In the genomic region with DNA sequence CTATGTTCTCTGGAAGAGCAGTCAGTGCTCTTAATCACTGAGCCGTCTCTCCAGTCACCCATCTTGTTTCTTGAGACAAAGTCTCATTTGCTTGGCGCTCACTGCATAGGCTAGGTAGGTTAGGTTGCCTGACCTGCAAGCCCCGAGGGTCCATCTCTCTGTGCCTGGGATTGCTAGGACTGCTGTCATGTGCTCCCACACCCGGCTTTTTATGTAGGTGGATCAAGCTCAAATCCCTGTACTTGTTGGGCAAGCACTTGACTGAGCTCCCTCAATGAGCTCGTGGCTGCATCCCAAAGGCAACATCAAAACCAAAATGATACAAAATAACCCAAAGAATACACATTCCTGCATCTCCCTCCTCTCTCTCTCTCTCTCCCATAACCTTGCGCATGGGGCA, we compare ENCODE assay signal across 29 mouse cellular contexts. TPM values are rescaled to one million over a fixed set of nuclear protein-coding genes. Genes with fewer than 3 reads are reported as not detected.
"Had no signal": no experiment of that assay in that cellular context is flagged by ENCODE, and none has a peak within 500 bp of the region (broad histone marks: within the 10 kb centered on the region; RNA-seq: fewer than 3 reads in every experiment).

No protein-coding gene starts in this region.

- H3K27me3 ChIP-seq: embryonic facial prominence, embryonic 12.5 days; embryonic facial prominence, embryonic 13.5 days; embryonic facial prominence, embryonic 15.5 days; forebrain, embryonic 12.5 days; forebrain, embryonic 15.5 days had no signal

- H3K36me3 ChIP-seq: embryonic facial prominence, embryonic 12.5 days; embryonic facial prominence, embryonic 13.5 days; embryonic facial prominence, embryonic 15.5 days had no signal

- H3K9me3 ChIP-seq: embryonic facial prominence, embryonic 12.5 days; embryonic facial prominence, embryonic 13.5 days; embryonic facial prominence, embryonic 15.5 days; forebrain, embryonic 10.5 days; forebrain, embryonic 12.5 days; forebrain, embryonic 15.5 days had no signal

- DNase-seq: cerebellum, adult 18-20 months; cerebellum, adult 2 months; cerebellum, adult 8-10 months; cerebellum, adult 9-10 months; cerebellum, adult 9-11 months; cerebellum, postnatal 10 days; cerebellum, postnatal 14 days; cerebellum, postnatal 25 days; cerebellum, postnatal 36 days; embryo, embryonic 11 days; forebrain, postnatal 0 days; gastrocnemius, adult 2 months; gastrocnemius, postnatal 10 days; gastrocnemius, postnatal 14 days; gastrocnemius, postnatal 25 days; gastrocnemius, postnatal 36 days; heart, adult 18-20 months; heart, adult 2 months had no signal

- H3K4me1 ChIP-seq: embryonic facial prominence, embryonic 13.5 days; forebrain, embryonic 12.5 days; forebrain, embryonic 15.5 days had no signal

- H3K4me2 ChIP-seq: embryonic facial prominence, embryonic 12.5 days; embryonic facial prominence, embryonic 13.5 days; embryonic facial prominence, embryonic 15.5 days; forebrain, embryonic 12.5 days; forebrain, embryonic 15.5 days; heart, embryonic 11.5 days had no signal

- H3K4me3 ChIP-seq: embryonic facial prominence, embryonic 10.5 days; embryonic facial prominence, embryonic 12.5 days; embryonic facial prominence, embryonic 13.5 days; embryonic facial prominence, embryonic 15.5 days; erythroblast, embryonic 14.5 days; forebrain, embryonic 10.5 days; forebrain, embryonic 12.5 days; forebrain, embryonic 15.5 days; gastrocnemius, adult 2 months; heart, adult 2 months had no signal

- H3K9ac ChIP-seq: embryonic facial prominence, embryonic 12.5 days; embryonic facial prominence, embryonic 13.5 days; embryonic facial prominence, embryonic 15.5 days; forebrain, embryonic 12.5 days; forebrain, embryonic 15.5 days; forebrain, postnatal 0 days had no signal

- ATAC-seq: forebrain, embryonic 14.5 days; forebrain, embryonic 15.5 days; forebrain, embryonic 16.5 days; forebrain, postnatal 0 days had no signal

- H3K27ac ChIP-seq: embryonic facial prominence, embryonic 10.5 days; embryonic facial prominence, embryonic 12.5 days; embryonic facial prominence, embryonic 13.5 days; embryonic facial prominence, embryonic 15.5 days; forebrain, embryonic 10.5 days; forebrain, embryonic 12.5 days; forebrain, embryonic 15.5 days; gastrocnemius, adult 2 months; heart, adult 2 months had no signal

RNA-seq across cellular contexts. Expression of a gene that starts 9.4 kb away (rescaled TPM):
- polyA plus RNA-seq: erythroblast, embryonic 14.5 days had no signal
